Mouse (Mus musculus): ENCODE measurements around the gene Elovl1. TPM values are rescaled to one million over a fixed set of nuclear protein-coding genes. Genes with fewer than 3 reads are reported as not detected.

The Elovl1 gene
- total and polyA plus RNA-seq, 3 experiments: 16.4 to 66.4 (median 17.5) TPM

GRCm38 (mm10) chr4:118432332-118432731 lies 4.4 kb downstream of the Elovl1 start:
- DNase-seq: no peak
- H3K27me3 ChIP-seq (ENCODE audit: control insufficient read depth, insufficient read depth, low read length): no peaks in the 10 kb centered on the region
- TF ChIP-seq EP300 (IDR thresholded peaks at IDR 0.05; ENCODE audit: insufficient read depth, low read depth, low read length) (no peak), CTCF (IDR thresholded peaks at IDR 0.05) (no peak), POLR2A (IDR thresholded peaks at IDR 0.05; ENCODE audit: insufficient read depth, low read depth, low read length) (no peak)
- WGBS: 81% methylated on average over 8 of the region's 8 CpGs
- no peak overlapping the region for H3K27ac ChIP-seq
- H3K79me2 ChIP-seq (replicated peaks; ENCODE audit: control insufficient read depth, insufficient read depth, low read length): no peaks in the 10 kb centered on the region; the same call in 1 of the 2 replicates
- no peak overlapping the region for H3K4me3 ChIP-seq
- intact Hi-C loops (cut with DNase I): no loop called here
- H3K4me1 ChIP-seq (ENCODE audit: control insufficient read depth, insufficient read depth, low read length): peaks cover 5% of the 10 kb centered on the region
- H3K9ac ChIP-seq (ENCODE audit: low read depth, low read length): no peak overlapping the region
- H3K36me3 ChIP-seq (ENCODE audit: control insufficient read depth, insufficient read depth, low read length): no peaks in the 10 kb centered on the region

- Histone ChIP-seq H3K4me3 (peak within 1 kb of the TSS; percentile 48), H3K27me3 (ENCODE audit: control insufficient read depth, insufficient read depth, low read length) (no peaks in the 10 kb centered on the region), H3K4me1 (ENCODE audit: control insufficient read depth, insufficient read depth, low read length) (no peaks in the 10 kb centered on the region), H3K36me3 (ENCODE audit: control insufficient read depth, insufficient read depth, low read length) (no peaks in the 10 kb centered on the region), H3K9ac (ENCODE audit: low read depth, low read length) (peak within 1 kb of the TSS; percentile 30; the same call in 1 of the 2 replicates), H3K79me2 (replicated peaks; ENCODE audit: control insufficient read depth, insufficient read depth, low read length) (no peaks in the 10 kb centered on the region), H3K27ac (peak within 1 kb of the TSS; percentile 74)
- under 1% methylated on average over 67 of the region's 67 CpGs for WGBS
- TF ChIP-seq EP300 (IDR thresholded peaks at IDR 0.05; ENCODE audit: insufficient read depth, low read depth, low read length): no peak
- TF ChIP-seq POLR2A (IDR thresholded peaks at IDR 0.05; ENCODE audit: insufficient read depth, low read depth, low read length): peak; percentile 78
- peak; percentile 37 for TF ChIP-seq CTCF (IDR thresholded peaks at IDR 0.05)
- peak; percentile 88 to 93 for DNase-seq
- intact Hi-C loops (cut with DNase I): no loop called here
Observed at GRCm38 (mm10) chr4:118436820-118437603, 9.1 kb downstream of the Elovl1 start, which contains the start of gene Cdc20. TSS of gene Cdc20 (minus strand) at chr4:118437352.

GRCm38 (mm10) chr4:118437829-118438253 lies 9.9 kb downstream of the Elovl1 start:
- Histone ChIP-seq H3K27ac (peak overlapping the region; percentile 74; the same call in 1 of the 2 replicates), H3K36me3 (ENCODE audit: control insufficient read depth, insufficient read depth, low read length) (no peaks in the 10 kb centered on the region), H3K4me1 (ENCODE audit: control insufficient read depth, insufficient read depth, low read length) (no peaks in the 10 kb centered on the region), H3K9ac (ENCODE audit: low read depth, low read length) (0 out of 2 replicates have a peak overlapping the region, but pooled peaks have one; percentile 8), H3K4me3 (peak overlapping the region; percentile 48; the same call in 1 of the 2 replicates), H3K27me3 (ENCODE audit: control insufficient read depth, insufficient read depth, low read length) (no peaks in the 10 kb centered on the region), H3K79me2 (replicated peaks; ENCODE audit: control insufficient read depth, insufficient read depth, low read length) (no peaks in the 10 kb centered on the region)
- peak; percentile 35 to 41 for DNase-seq
- intact Hi-C loops (cut with DNase I): no loop called here
- TF ChIP-seq POLR2A (IDR thresholded peaks at IDR 0.05; ENCODE audit: insufficient read depth, low read depth, low read length) (no peak), EP300 (IDR thresholded peaks at IDR 0.05; ENCODE audit: insufficient read depth, low read depth, low read length) (no peak), CTCF (IDR thresholded peaks at IDR 0.05) (no peak)
- 10% methylated on average over 12 of the region's 12 CpGs for WGBS

DNA sequence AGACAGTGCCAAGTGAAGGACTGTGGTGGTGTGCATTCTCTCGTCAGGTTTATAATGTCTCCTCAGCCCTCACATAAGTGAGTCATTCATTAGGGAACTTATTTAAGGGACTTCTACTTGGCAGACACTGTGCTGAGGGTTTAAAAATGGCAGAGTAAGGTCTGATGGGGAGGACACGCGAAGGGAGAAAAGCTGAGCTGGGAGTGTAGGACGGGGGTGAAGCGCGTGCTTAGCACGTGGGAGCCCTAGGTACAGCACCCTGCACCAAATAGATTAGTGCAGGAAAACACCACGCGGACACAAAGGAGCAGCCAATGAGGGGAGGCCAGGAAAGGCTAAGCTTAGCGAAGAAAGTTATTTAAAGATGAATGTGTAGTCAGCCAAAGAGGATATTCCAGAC lies 17.2 kb downstream of the Elovl1 start:
- Histone ChIP-seq H3K4me3 (no peak overlapping the region), H3K36me3 (ENCODE audit: control insufficient read depth, insufficient read depth, low read length) (no peaks in the 10 kb centered on the region), H3K4me1 (ENCODE audit: control insufficient read depth, insufficient read depth, low read length) (peaks cover 3% of the 10 kb centered on the region), H3K27me3 (ENCODE audit: control insufficient read depth, insufficient read depth, low read length) (no peaks in the 10 kb centered on the region), H3K79me2 (replicated peaks; ENCODE audit: control insufficient read depth, insufficient read depth, low read length) (no peaks in the 10 kb centered on the region), H3K9ac (ENCODE audit: low read depth, low read length) (no peak overlapping the region), H3K27ac (no peak overlapping the region)
- DNase-seq: no peak
- 46% methylated on average over 10 of the region's 10 CpGs for WGBS
- intact Hi-C loops (cut with DNase I): loop anchor here (5.0 kb wide), 2 partner anchors 42 to 122 kb away; no protein-coding TSS in a partner anchor
- TF ChIP-seq EP300 (IDR thresholded peaks at IDR 0.05; ENCODE audit: insufficient read depth, low read depth, low read length) (no peak), POLR2A (IDR thresholded peaks at IDR 0.05; ENCODE audit: insufficient read depth, low read depth, low read length) (no peak), CTCF (IDR thresholded peaks at IDR 0.05) (no peak)

GRCm38 (mm10) chr4:118445781-118446414 lies 18.0 kb downstream of the Elovl1 start:
- no peaks in the 10 kb centered on the region for H3K36me3 ChIP-seq (ENCODE audit: control insufficient read depth, insufficient read depth, low read length)
- H3K27me3 ChIP-seq (ENCODE audit: control insufficient read depth, insufficient read depth, low read length): no peaks in the 10 kb centered on the region
- H3K79me2 ChIP-seq (replicated peaks; ENCODE audit: control insufficient read depth, insufficient read depth, low read length): no peaks in the 10 kb centered on the region
- peak; percentile 72 to 75 for DNase-seq
- TF ChIP-seq EP300 (IDR thresholded peaks at IDR 0.05; ENCODE audit: insufficient read depth, low read depth, low read length) (0 out of 2 replicates have a peak, but pooled peaks have one; percentile 57), CTCF (IDR thresholded peaks at IDR 0.05) (peak; percentile 40), POLR2A (IDR thresholded peaks at IDR 0.05; ENCODE audit: insufficient read depth, low read depth, low read length) (peak; percentile 52)
- H3K27ac ChIP-seq: peak overlapping the region; percentile 62
- H3K4me3 ChIP-seq: peak overlapping the region; percentile 48
- peaks cover 3% of the 10 kb centered on the region for H3K4me1 ChIP-seq (ENCODE audit: control insufficient read depth, insufficient read depth, low read length)
- intact Hi-C loops (cut with DNase I): loop anchor here (2.0 to 5.0 kb wide), 3 partner anchors 41 to 121 kb away; no protein-coding TSS in a partner anchor
- 23% methylated on average over 18 of the region's 18 CpGs for WGBS
- peak overlapping the region; percentile 52 for H3K9ac ChIP-seq (ENCODE audit: low read depth, low read length)
